Mouse (Mus musculus): Measurements from ENCODE around the gene Arid3a.

The Arid3a gene

DNA sequence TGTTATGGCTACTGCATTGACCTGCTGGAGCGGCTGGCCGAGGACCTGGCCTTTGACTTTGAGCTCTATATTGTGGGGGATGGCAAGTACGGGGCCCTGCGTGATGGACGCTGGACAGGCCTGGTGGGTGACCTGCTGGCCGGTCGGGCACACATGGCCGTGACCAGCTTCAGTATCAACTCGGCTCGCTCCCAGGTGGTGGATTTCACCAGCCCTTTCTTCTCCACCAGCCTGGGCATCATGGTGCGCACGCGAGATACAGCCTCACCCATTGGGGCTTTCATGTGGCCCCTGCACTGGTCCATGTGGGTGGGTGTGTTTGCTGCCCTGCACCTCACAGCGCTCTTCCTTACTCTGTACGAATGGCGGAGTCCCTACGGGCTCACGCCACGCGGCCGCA is 47.2 kb downstream of the Arid3a start:
- no peak for DNase-seq (ENCODE audit: extremely low spot score, low read depth, low spot score)

GRCm38 (mm10) chr10:79974668-79975067 is 47.8 kb downstream of the Arid3a start:
- DNase-seq (ENCODE audit: extremely low spot score, low read depth, low spot score): no peak

DNA sequence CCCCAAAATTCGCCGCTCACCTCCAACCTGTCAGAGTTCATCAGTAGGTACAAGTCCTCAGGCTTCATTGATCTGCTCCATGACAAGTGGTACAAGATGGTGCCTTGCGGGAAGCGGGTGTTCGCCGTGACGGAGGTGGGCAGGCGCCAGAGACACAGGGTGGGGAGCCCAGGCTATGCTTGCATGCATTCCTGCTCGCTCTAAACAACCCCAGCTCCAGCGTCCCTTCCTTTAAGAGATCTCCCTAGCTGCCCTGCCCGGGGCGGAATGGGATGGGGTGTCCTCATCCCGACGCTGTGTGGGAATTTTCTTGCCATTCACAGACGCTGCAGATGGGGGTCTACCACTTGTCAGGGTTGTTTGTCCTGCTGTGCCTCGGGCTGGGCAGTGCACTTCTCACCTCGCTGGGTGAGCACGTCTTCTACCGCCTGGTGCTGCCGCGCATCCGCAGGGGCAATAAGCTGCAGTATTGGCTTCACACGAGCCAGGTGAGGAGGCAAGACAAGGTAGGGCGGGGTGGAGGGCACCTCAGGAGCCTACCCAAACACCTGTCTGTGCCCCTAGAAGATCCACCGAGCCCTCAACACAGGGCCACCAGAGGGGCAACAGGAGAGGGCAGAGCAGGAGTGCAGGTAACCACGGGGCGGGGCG is 49.4 kb downstream of the Arid3a start:
- no peak for DNase-seq (ENCODE audit: extremely low spot score, low read depth, low spot score)

- DNase-seq (ENCODE audit: extremely low spot score, low read depth, low spot score): no peak
Observed at GRCm38 (mm10) chr10:79976722-79977107, 49.9 kb downstream of the Arid3a start.

DNA sequence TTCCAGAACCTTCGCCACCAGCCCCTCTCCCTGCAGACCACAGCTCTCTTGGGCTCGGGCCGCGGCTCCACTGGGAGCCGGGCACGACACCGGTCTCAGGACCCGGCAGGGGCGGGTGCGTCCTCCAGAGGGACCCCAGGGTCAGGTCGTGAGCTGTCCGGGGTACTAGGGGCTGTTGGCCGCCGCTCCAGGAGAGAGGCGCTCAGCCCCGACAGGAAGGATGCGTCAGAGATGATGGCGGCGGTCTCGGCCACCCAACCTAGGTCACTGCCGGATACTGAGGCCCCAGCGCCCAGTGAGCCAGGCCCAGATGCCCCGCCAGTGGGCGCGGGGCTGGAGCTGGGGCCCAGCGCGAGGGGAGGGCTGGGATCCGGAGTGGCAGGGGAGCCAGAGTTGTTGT is 50.5 kb downstream of the Arid3a start:
- no peak for DNase-seq (ENCODE audit: extremely low spot score, low read depth, low spot score)

- DNase-seq (ENCODE audit: extremely low spot score, low read depth, low spot score): no peak
Observed at GRCm38 (mm10) chr10:79978061-79978460, 51.2 kb downstream of the Arid3a start.

- no peak for DNase-seq (ENCODE audit: extremely low spot score, low read depth, low spot score)
Observed at GRCm38 (mm10) chr10:79979401-79980155, 52.7 kb downstream of the Arid3a start.

GRCm38 (mm10) chr10:79983205-79983604 is 56.4 kb downstream of the Arid3a start:
- DNase-seq (ENCODE audit: extremely low spot score, low read depth, low spot score): no peak

DNA sequence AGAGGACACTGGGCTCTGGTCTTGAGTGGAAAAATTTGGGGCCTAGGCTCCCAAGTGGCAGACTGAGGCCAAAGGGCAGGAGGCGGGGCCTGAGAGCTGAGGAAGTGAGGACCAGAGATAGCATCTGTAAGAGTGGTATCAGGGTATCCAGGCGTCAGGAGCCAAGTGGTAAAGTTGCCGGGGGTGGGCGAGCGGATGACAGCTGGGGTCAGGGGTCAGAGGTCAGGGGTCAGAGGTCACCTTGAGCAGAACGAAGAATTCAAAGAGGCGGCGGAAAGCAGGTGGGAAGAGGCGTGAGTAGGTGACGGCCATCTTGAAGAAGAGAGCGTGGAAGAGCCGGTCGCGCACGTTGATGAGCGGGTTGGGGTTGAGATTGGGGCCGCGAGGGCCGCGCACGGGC is 56.8 kb downstream of the Arid3a start:
- no peak for DNase-seq (ENCODE audit: extremely low spot score, low read depth, low spot score)

- peak; percentile 87 for DNase-seq (ENCODE audit: extremely low spot score, low read depth, low spot score)
Observed at GRCm38 (mm10) chr10:79984195-79984816, 57.5 kb downstream of the Arid3a start, which contains the start of gene Tmem259. Gene Tmem259 (minus strand): TSS chr10:79984330.

DNA sequence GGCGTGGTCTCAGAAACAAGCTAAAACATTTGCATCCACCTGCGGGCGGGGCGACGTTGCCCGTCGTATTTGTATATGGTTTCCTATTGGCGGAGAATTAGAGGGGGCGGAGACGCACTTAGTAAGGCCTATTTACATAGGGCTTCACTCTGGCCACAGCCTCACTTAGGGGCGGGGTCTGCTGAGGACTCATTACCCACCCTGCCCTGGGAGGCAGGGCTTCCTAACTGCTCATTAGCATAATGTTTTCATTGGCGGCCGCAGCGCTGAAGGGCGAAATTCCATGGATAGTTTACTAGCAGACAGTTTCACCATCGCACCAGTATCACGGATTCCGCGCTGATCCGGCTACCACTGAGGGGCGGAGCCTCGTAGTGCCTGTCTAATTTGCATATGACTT is 58.0 kb downstream of the Arid3a start:
- DNase-seq (ENCODE audit: extremely low spot score, low read depth, low spot score): peak; percentile 96

GRCm38 (mm10) chr10:79985334-79986231 is 58.7 kb downstream of the Arid3a start:
- DNase-seq (ENCODE audit: extremely low spot score, low read depth, low spot score): no peak

DNA sequence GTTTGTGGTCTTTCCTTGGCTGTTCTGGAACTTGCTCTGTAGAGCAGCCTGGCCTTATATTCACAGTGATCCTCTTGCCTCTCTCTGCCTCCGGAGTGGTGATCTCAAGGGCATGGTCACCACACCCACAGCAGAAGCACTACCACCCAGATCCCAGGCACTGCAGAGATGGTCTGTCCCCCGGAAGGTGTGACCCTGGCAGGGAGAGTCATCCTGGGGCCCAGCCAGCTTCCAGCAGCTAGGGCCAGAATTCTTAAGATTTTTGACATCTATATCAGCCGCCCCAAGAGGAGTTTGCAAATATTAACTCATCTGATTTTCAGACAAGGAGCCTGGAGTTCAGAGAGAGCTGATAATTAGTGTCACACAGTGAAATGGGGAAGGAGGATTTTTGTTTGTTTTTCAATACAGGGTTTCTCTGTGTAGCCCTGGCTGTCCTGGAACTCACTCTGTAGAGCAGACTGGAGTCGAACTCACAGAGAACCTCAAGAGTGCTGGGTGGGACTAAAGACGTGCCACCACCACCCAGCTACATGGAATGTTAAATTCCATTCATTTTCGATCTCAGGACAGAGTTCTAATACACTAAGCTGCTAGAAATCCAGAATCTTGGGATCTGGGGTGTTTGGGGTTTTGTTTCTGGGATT is 59.5 kb downstream of the Arid3a start:
- no peak for DNase-seq (ENCODE audit: extremely low spot score, low read depth, low spot score)

DNA sequence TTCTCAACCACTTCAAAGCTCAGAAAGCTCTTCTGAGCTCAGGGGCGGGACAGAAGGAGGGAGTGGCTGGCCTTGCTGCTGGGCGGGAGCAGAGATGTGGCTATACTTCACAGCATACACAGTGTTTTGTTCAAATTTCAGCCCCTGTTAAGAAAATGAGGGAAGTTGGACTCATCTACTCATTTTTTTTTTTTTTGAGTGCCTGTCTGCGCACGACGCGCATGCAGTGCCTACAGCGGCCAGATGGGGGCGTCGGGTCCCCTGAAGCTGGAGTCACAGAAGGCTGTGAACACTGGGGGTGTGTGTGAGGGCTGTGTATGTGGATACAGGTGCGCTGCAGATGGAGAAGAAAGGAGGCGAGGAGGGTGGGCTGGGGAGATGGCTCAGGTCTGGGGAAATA is 60.1 kb downstream of the Arid3a start:
- peak; percentile 72 for DNase-seq (ENCODE audit: extremely low spot score, low read depth, low spot score)

DNA sequence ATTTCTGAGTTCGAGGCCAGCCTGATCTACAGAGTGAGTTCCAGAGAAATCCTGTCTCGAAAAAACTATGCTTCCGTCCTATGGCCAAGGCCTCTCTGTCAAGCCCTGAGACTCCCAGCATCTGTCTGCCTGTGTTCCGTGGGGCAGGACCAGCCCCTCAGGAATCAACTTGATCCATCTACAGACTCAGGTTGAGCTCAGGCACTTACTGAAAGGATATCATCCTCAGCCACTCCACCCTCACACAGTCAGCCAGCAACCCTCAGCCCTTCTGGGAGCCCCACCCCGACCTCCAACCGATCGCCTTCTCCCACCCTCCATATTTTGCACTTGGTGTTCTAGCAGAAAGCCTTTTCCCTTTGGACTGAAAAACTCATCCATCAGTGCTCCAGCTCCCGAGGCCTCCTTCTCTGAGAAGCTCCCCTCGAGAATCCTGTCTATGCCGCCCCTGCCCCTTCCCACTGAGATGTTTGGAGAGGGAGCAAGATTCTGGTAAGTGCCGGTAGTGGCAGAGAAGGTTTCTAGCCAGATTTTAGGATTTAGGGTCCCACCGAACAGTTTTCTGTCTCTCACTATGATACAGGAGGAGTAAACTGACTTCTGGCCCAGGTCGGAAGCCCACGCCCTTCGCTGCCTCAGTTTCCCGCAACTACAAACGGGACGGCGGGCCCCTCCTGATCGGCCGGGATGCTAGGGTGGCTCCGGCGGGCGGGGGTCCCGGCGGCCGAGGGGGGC is 61.1 kb downstream of the Arid3a start:
- no peak for DNase-seq (ENCODE audit: extremely low spot score, low read depth, low spot score)

- no peak for DNase-seq (ENCODE audit: extremely low spot score, low read depth, low spot score)
Observed at GRCm38 (mm10) chr10:79988506-79989271, 61.8 kb downstream of the Arid3a start, which contains the start of gene Cnn2. Gene Cnn2 (plus strand): TSS chr10:79988584.

DNA sequence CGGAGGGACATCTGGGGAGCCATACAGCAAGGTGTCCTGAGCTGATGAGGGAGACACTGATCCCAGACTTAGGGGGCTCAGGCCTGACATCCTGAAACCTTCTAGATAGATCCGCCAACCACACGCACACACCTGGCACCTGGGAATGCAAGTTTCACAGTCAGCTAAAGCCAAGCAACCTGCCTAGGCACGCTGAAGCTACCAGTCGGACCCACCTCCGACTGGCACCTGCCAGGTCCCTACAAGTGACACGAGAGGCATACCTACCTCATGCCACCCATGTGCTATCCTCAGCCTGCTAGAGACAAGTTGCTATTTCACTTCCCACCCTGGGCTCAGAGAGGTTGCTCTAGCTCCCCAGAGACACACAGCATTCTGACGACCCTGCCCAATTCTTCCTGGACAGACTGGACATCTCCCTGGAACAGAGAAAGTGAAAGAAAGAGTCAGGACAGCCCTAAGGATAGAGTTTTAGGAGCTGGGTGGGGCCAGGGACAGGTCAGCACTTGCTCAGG is 62.5 kb downstream of the Arid3a start:
- no peak for DNase-seq (ENCODE audit: extremely low spot score, low read depth, low spot score)

DNA sequence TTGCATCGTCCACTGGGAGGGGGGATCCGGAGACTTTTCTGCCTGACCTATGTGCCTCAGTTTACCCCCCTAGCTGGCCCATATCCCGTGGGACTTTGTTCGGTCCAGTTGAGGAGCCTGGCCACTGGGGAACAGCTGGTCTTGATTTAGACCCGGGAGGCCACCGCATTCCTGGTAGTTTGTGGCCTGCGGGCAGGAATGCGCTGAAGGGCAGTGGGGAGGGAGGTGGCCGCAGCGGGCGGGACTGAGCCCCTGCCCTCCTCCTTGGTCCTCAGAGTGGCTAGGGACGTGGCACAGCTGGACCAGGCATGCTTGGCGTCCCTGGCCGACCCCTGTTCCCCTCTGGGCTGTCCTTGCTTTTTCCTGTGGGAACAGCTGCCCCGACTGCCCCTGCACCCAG is 63.0 kb downstream of the Arid3a start:
- DNase-seq (ENCODE audit: extremely low spot score, low read depth, low spot score): no peak

- no peak for DNase-seq (ENCODE audit: extremely low spot score, low read depth, low spot score)
Observed at GRCm38 (mm10) chr10:79991099-79991498, 64.3 kb downstream of the Arid3a start.
